Mouse (Mus musculus) spleen, adult 2 months (tissue): ENCODE measurements around the gene Wfdc11.

Source experiments
- CTCF ChIP-seq: fragments of 200-500 bp; IDR thresholded peaks from 2 replicates; pipeline ENCODE4 v1.5.1; 2011; ENCODE audit warnings: mild to moderate bottlenecking, inconsistent platforms; ENCODE audit not compliant: insufficient read depth, insufficient read length, insufficient replicate concordance; ENCODE audit errors: extremely low read depth
- POLR2A ChIP-seq: fragments of 200-500 bp; IDR thresholded peaks from 2 replicates; pipeline ENCODE4 v1.6.1; 2011; ENCODE audit warnings: low read depth, low read length, inconsistent platforms

DNA sequence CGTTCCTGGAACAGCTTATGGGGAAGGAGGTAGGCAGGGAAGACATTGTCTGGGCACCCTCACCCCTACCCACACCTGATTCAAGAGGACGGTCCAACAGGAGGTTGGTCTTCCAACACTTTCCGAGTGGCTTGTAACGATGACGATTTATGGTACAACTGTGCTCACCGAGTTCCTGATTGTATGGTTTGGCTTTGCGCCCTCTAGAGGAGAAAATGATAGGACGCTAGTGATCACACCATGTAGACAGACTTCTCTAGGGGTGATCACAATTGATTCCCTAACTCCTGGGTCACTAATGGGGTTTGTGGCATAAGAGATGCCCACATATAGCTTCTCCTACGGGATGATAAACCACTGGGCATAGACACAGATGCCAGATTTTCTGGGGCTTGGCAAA is 38.6 kb downstream of the Wfdc11 start:
- TF ChIP-seq CTCF (no peak), POLR2A (no peak)
